20 mouse cellular contexts compared by ENCODE assay signal in genomic region chr3:158554280-158554679, GRCm38 (mm10). TPM values are rescaled to one million over a fixed set of nuclear protein-coding genes. Genes with fewer than 3 reads are reported as not detected.
A peak's percentile ranks its signal among the peaks of the same experiment; 100 is the strongest.
DNase-seq lines count a peak whose midpoint lies in the region; ATAC-seq lines count a peak whose summit lies in the region.
"Had no signal": no experiment of that assay in that cellular context is flagged by ENCODE, and none has a peak within 500 bp of the region (broad histone marks: within the 10 kb centered on the region; RNA-seq: fewer than 3 reads in every experiment).

No protein-coding gene starts in this region.

- no peak overlapping the region for H3K27ac ChIP-seq in hindbrain, embryonic 12.5 days
- no peak overlapping the region for H3K27ac ChIP-seq in hindbrain, embryonic 10.5 days
- no peak overlapping the region for H3K27ac ChIP-seq in midbrain, embryonic 13.5 days
- no peak overlapping the region for H3K27ac ChIP-seq in midbrain, embryonic 10.5 days (replicated peaks)
- H3K27ac ChIP-seq in forebrain, embryonic 15.5 days (replicated peaks): no peak overlapping the region
- no peak overlapping the region for H3K27ac ChIP-seq in hindbrain, embryonic 14.5 days
- H3K27ac ChIP-seq: embryonic facial prominence, embryonic 10.5 days; gastrocnemius, adult 2 months; heart, embryonic 13.5 days had no signal

- H3K9me3 ChIP-seq in hindbrain, embryonic 12.5 days (replicated peaks): no peaks in the 10 kb centered on the region
- no peaks in the 10 kb centered on the region for H3K9me3 ChIP-seq in hindbrain, embryonic 10.5 days
- no peaks in the 10 kb centered on the region for H3K9me3 ChIP-seq in midbrain, embryonic 13.5 days
- no peaks in the 10 kb centered on the region for H3K9me3 ChIP-seq in midbrain, embryonic 10.5 days (replicated peaks)
- H3K9me3 ChIP-seq in forebrain, embryonic 15.5 days: no peaks in the 10 kb centered on the region
- no peaks in the 10 kb centered on the region for H3K9me3 ChIP-seq in hindbrain, embryonic 14.5 days (ENCODE audit: control insufficient read depth, low read length)
- H3K9me3 ChIP-seq: embryonic facial prominence, embryonic 10.5 days; heart, embryonic 13.5 days had no signal

- peak; percentile 76 for ATAC-seq in hindbrain, embryonic 12.5 days (ENCODE audit: low FRiP score)
- ATAC-seq in midbrain, embryonic 13.5 days: peak; percentile 68
- ATAC-seq in forebrain, embryonic 15.5 days (replicated peaks): peak; percentile 57
- ATAC-seq in hindbrain, embryonic 14.5 days (ENCODE audit: low FRiP score): peak; percentile 31; the same call in 1 of the 2 replicates
- no peak for ATAC-seq in granulocyte monocyte progenitor cell, adult 5-6 weeks (replicated peaks; ENCODE audit: poor library complexity, severe bottlenecking)
- ATAC-seq: intestine, embryonic 16.5 days had no signal

- no peak for DNase-seq in hindbrain, embryonic 10.5 days (ENCODE audit: low spot score)
- DNase-seq in midbrain, embryonic 10.5 days (ENCODE audit: low spot score): no peak
- DNase-seq in hindbrain, embryonic 14.5 days (ENCODE audit: low spot score): no peak
- DNase-seq in frontal cortex, postnatal 36 days (ENCODE audit: low spot score in 2 of 2): no peak
- DNase-seq: adrenal gland, adult 2 months; adrenal gland, postnatal 25 days; cerebellum, adult 2 months; cerebellum, postnatal 10 days; gastrocnemius, adult 2 months; gastrocnemius, postnatal 25 days; heart, adult 11 months; heart, postnatal 36 days had no signal

- H3K9ac ChIP-seq in hindbrain, embryonic 12.5 days: no peak overlapping the region
- no peak overlapping the region for H3K9ac ChIP-seq in midbrain, embryonic 13.5 days (replicated peaks)
- no peak overlapping the region for H3K9ac ChIP-seq in forebrain, embryonic 15.5 days (replicated peaks)
- H3K9ac ChIP-seq in hindbrain, embryonic 14.5 days: no peak overlapping the region
- H3K9ac ChIP-seq: heart, embryonic 13.5 days had no signal

- H3K4me1 ChIP-seq in hindbrain, embryonic 12.5 days: no peaks in the 10 kb centered on the region
- no peaks in the 10 kb centered on the region; the same call in 1 of the 2 replicates for H3K4me1 ChIP-seq in hindbrain, embryonic 10.5 days (replicated peaks)
- peaks cover 8% of the 10 kb centered on the region; the same call in 1 of the 2 replicates for H3K4me1 ChIP-seq in midbrain, embryonic 13.5 days (replicated peaks)
- no peaks in the 10 kb centered on the region for H3K4me1 ChIP-seq in midbrain, embryonic 10.5 days
- H3K4me1 ChIP-seq in forebrain, embryonic 15.5 days: peaks cover 29% of the 10 kb centered on the region
- H3K4me1 ChIP-seq in hindbrain, embryonic 14.5 days (replicated peaks; ENCODE audit: control insufficient read depth, insufficient read depth, low read length): 0 out of 2 replicates have a peak, but pooled peaks cover 15% of the 10 kb centered on the region
- H3K4me1 ChIP-seq: embryonic facial prominence, embryonic 10.5 days had no signal

- H3K4me2 ChIP-seq in hindbrain, embryonic 12.5 days (replicated peaks): no peak overlapping the region
- H3K4me2 ChIP-seq in midbrain, embryonic 13.5 days (replicated peaks): no peak overlapping the region
- H3K4me2 ChIP-seq in forebrain, embryonic 15.5 days (replicated peaks): no peak overlapping the region
- H3K4me2 ChIP-seq in hindbrain, embryonic 14.5 days (replicated peaks): no peak overlapping the region
- H3K4me2 ChIP-seq: heart, embryonic 13.5 days had no signal

- no peaks in the 10 kb centered on the region for H3K36me3 ChIP-seq in hindbrain, embryonic 12.5 days
- no peaks in the 10 kb centered on the region for H3K36me3 ChIP-seq in hindbrain, embryonic 10.5 days
- H3K36me3 ChIP-seq in midbrain, embryonic 13.5 days: no peaks in the 10 kb centered on the region
- no peaks in the 10 kb centered on the region for H3K36me3 ChIP-seq in midbrain, embryonic 10.5 days
- no peaks in the 10 kb centered on the region for H3K36me3 ChIP-seq in forebrain, embryonic 15.5 days
- no peaks in the 10 kb centered on the region for H3K36me3 ChIP-seq in hindbrain, embryonic 14.5 days (replicated peaks; ENCODE audit: control insufficient read depth, insufficient read depth)
- H3K36me3 ChIP-seq: embryonic facial prominence, embryonic 10.5 days; heart, embryonic 13.5 days had no signal

- H3K4me3 ChIP-seq in hindbrain, embryonic 12.5 days: no peak overlapping the region
- H3K4me3 ChIP-seq in hindbrain, embryonic 10.5 days: no peak overlapping the region
- no peak overlapping the region for H3K4me3 ChIP-seq in midbrain, embryonic 13.5 days (replicated peaks)
- H3K4me3 ChIP-seq in midbrain, embryonic 10.5 days: no peak overlapping the region
- no peak overlapping the region for H3K4me3 ChIP-seq in forebrain, embryonic 15.5 days
- H3K4me3 ChIP-seq in hindbrain, embryonic 14.5 days (replicated peaks; ENCODE audit: low read length): no peak overlapping the region
- H3K4me3 ChIP-seq: embryonic facial prominence, embryonic 10.5 days; gastrocnemius, adult 2 months; heart, embryonic 13.5 days had no signal

- no peaks in the 10 kb centered on the region for H3K27me3 ChIP-seq in hindbrain, embryonic 12.5 days
- peaks cover 8% of the 10 kb centered on the region for H3K27me3 ChIP-seq in hindbrain, embryonic 10.5 days (ENCODE audit: insufficient read depth, poor library complexity, severe bottlenecking)
- H3K27me3 ChIP-seq in midbrain, embryonic 13.5 days: no peaks in the 10 kb centered on the region
- peaks cover 8% of the 10 kb centered on the region for H3K27me3 ChIP-seq in midbrain, embryonic 10.5 days (ENCODE audit: low read depth, poor library complexity, severe bottlenecking)
- H3K27me3 ChIP-seq in forebrain, embryonic 15.5 days: no peaks in the 10 kb centered on the region
- no peaks in the 10 kb centered on the region for H3K27me3 ChIP-seq in hindbrain, embryonic 14.5 days (ENCODE audit: control insufficient read depth, insufficient read depth, low read length)

RNA-seq across cellular contexts. Expression of gene Lrrc7, which starts 7.7 kb away (rescaled TPM):
- polyA plus RNA-seq in hindbrain, embryonic 12.5 days (2016; fragmentation: Nextera tagmentation; extraction: Ambion mirVana): 4.3 and 4.5 TPM in 2 replicates
- polyA plus RNA-seq in hindbrain, embryonic 10.5 days (2016; fragmentation: Nextera tagmentation; extraction: Ambion mirVana): 0.29 and 0.86 TPM in 2 replicates
- 8.3 and 9.2 TPM in 2 replicates for polyA plus RNA-seq in midbrain, embryonic 13.5 days (2015; fragmentation: Nextera tagmentation; extraction: Ambion mirVana)
- polyA plus RNA-seq in midbrain, embryonic 10.5 days (2016; fragmentation: Nextera tagmentation; extraction: Ambion mirVana): 0.31 and 0.62 TPM in 2 replicates
- polyA plus RNA-seq in forebrain, embryonic 15.5 days (2015; fragmentation: Nextera tagmentation; extraction: Ambion mirVana): 15.3 and 17.2 TPM in 2 replicates
- 11.8 and 15.8 TPM in 2 replicates for polyA plus RNA-seq in hindbrain, embryonic 14.5 days (2014; fragmentation: Nextera tagmentation; extraction: Ambion mirVana)
- total RNA-seq in granulocyte monocyte progenitor cell, adult 5-6 weeks (2014; fragmentation: Nextera tagmentation): not detected in 2 replicates
- total RNA-seq in granulocyte monocyte progenitor cell, adult 5-6 weeks (2017): not detected in 2 replicates
- total RNA-seq: ES-E14; gastrocnemius, adult 2 months; gastrocnemius, postnatal 25 days; heart, postnatal 36 days had no signal
- polyA plus RNA-seq: adrenal gland, adult 2 months had no signal
